Mouse (Mus musculus): ENCODE data around the gene Paox.

- no peak for TF ChIP-seq CTCF (IDR thresholded peaks at IDR 0.05; ENCODE audit: control insufficient read depth, insufficient read depth, insufficient replicate concordance, low read depth, low read length)
- no peak for TF ChIP-seq POLR2A (IDR thresholded peaks at IDR 0.05; ENCODE audit: control insufficient read depth, low read depth, low read length)
Observed at GRCm38 (mm10) chr7:140094954-140095353, 20.6 kb upstream of the Paox start.
